Mouse (Mus musculus) limb, embryonic 10.5 days (tissue): ENCODE data around the gene Cox5a. TPM values are rescaled to one million over a fixed set of nuclear protein-coding genes. Genes with fewer than 3 reads are reported as not detected.
A peak's percentile ranks its signal among the peaks of the same experiment; 100 is the strongest.

ENCODE experiments used
- DNase-seq: peaks from one replicate; pipeline ENCODE4 v3.0.0-alpha.2; 2017; ENCODE audit warnings: low spot score
- H3K27ac ChIP-seq: fragments of 300-500 bp; sonication (generic); 2 replicates; pipeline ENCODE4 v1.5.1; 2016; ENCODE audit warnings: mild to moderate bottlenecking
- H3K27me3 ChIP-seq: fragments of 300-500 bp; sonication (generic); 2 replicates; pipeline ENCODE4 v1.6.1; 2016; ENCODE audit warnings: low read depth, mild to moderate bottlenecking; ENCODE audit not compliant: poor library complexity, severe bottlenecking
- H3K36me3 ChIP-seq: fragments of 300-500 bp; sonication (generic); 2 replicates; pipeline ENCODE4 v1.6.1; 2016; ENCODE audit warnings: mild to moderate bottlenecking, moderate library complexity
- H3K4me1 ChIP-seq: fragments of 300-500 bp; sonication (generic); 2 replicates; pipeline ENCODE4 v1.6.1; 2016
- H3K4me3 ChIP-seq: fragments of 300-500 bp; sonication (generic); 2 replicates; pipeline ENCODE4 v1.5.1; 2016; ENCODE audit warnings: mild to moderate bottlenecking, moderate library complexity
- H3K9me3 ChIP-seq: fragments of 300-500 bp; sonication (generic); replicated peaks from 2 replicates; pipeline ENCODE4 v1.6.1; 2016; ENCODE audit warnings: mild to moderate bottlenecking
- WGBS: fragments of 180-500 bp; shearing (Covaris S2); methylation state at CpG from one replicate; pipeline ENCODE4 v1.1.7; 2016; 5-methylcytosine and 5-hydroxymethylcytosine counted together
- polyA plus RNA-seq: library from polyadenylated mRNA; unstranded; fragments of >200 nt; fragmentation: Nextera tagmentation; extraction: Ambion mirVana; gene quantifications from 2 replicates; pipeline ENCODE4 v1.2.1, GENCODE M21; 2016

Gene Cox5a
- polyA plus RNA-seq, 1 experiment from 2014 or later = 635 TPM

DNA sequence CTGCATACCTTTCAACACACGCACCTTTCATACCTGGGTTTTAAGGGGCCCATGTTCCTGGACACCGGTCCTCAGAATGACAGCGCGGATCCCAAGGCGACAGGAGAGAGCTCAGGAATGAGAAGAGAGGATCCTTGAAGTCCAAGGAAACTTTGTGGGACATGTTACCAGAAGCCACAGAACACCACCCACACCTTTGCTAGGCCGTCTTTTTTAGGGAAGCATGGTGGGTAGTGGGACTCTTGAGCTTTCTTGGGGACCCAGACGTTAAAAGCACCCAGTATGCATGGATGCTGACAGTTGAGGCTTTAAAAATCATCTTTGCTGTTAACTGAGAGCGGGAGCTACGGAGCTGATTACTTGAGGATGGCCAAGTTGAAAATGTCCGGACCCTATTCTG lies 16.2 kb upstream of the Cox5a start:
- WGBS = 58% methylated on average over 10 of the region's 10 CpGs
- Histone ChIP-seq H3K4me3 (peak overlapping the region; percentile 57; the same call in 1 of the 2 replicates), H3K4me1 (peaks cover 38% of the 10 kb centered on the region), H3K27me3 (peaks cover 75% of the 10 kb centered on the region), H3K27ac (no peak overlapping the region), H3K36me3 (no peaks in the 10 kb centered on the region), H3K9me3 (no peaks in the 10 kb centered on the region)
- DNase-seq = peak; percentile 37

- Histone ChIP-seq H3K27me3 (peaks cover 67% of the 10 kb centered on the region), H3K36me3 (no peaks in the 10 kb centered on the region), H3K9me3 (no peaks in the 10 kb centered on the region), H3K27ac (no peak overlapping the region), H3K4me1 (peaks cover 38% of the 10 kb centered on the region), H3K4me3 (no peak overlapping the region)
- 10% methylated on average over 8 of the region's 8 CpGs for WGBS
- peak; percentile 39 for DNase-seq
These were observed 15.4 kb upstream of the Cox5a start for GRCm38 (mm10) chr9:57505700-57506099.

GRCm38 (mm10) chr9:57510577-57510976 lies 10.5 kb upstream of the Cox5a start:
- no peak overlapping the region for H3K4me3 ChIP-seq
- WGBS = 82% methylated on average over 2 of the region's 2 CpGs
- H3K4me1 ChIP-seq = 0 out of 2 replicates have a peak, but pooled peaks cover 4% of the 10 kb centered on the region
- H3K9me3 ChIP-seq = no peaks in the 10 kb centered on the region
- H3K27ac ChIP-seq = no peak overlapping the region
- no peak for DNase-seq
- no peaks in the 10 kb centered on the region for H3K36me3 ChIP-seq
- H3K27me3 ChIP-seq = peaks cover 18% of the 10 kb centered on the region

DNA sequence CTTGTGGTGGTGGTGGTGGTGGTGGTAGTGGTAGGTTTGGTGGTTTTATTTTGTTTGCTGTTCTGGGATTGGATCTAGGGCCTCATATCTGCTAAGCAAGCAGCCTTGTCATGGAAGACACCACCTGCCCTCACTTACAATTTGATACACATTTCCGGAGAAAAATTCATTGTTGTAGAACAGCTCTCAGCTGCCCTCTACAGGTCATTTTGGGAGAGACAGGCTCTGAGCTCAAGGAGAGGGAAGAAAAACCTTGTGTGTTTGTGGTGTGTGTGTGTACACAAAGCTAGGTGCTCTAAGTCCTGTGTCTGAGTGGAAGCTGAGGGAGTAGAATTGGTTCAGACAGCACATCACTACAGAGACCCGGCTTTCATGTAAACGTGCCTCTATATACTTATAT lies 4.0 kb upstream of the Cox5a start:
- no peak for DNase-seq
- H3K4me1 ChIP-seq = peaks cover 7% of the 10 kb centered on the region
- H3K9me3 ChIP-seq = no peaks in the 10 kb centered on the region
- 14% methylated on average over 3 of the region's 3 CpGs for WGBS
- no peak overlapping the region for H3K4me3 ChIP-seq
- H3K27me3 ChIP-seq = no peaks in the 10 kb centered on the region
- no peaks in the 10 kb centered on the region for H3K36me3 ChIP-seq
- H3K27ac ChIP-seq = no peak overlapping the region

GRCm38 (mm10) chr9:57520375-57521055 lies 559 bp upstream of the Cox5a start:
- Histone ChIP-seq H3K4me3 (peak overlapping the region; percentile 72), H3K27me3 (no peaks in the 10 kb centered on the region), H3K27ac (peak overlapping the region; percentile 93), H3K36me3 (0 out of 2 replicates have a peak, but pooled peaks cover 3% of the 10 kb centered on the region), H3K4me1 (peaks cover 16% of the 10 kb centered on the region), H3K9me3 (no peaks in the 10 kb centered on the region)
- 26% methylated on average over 16 of the region's 16 CpGs for WGBS
- DNase-seq = no peak

DNA sequence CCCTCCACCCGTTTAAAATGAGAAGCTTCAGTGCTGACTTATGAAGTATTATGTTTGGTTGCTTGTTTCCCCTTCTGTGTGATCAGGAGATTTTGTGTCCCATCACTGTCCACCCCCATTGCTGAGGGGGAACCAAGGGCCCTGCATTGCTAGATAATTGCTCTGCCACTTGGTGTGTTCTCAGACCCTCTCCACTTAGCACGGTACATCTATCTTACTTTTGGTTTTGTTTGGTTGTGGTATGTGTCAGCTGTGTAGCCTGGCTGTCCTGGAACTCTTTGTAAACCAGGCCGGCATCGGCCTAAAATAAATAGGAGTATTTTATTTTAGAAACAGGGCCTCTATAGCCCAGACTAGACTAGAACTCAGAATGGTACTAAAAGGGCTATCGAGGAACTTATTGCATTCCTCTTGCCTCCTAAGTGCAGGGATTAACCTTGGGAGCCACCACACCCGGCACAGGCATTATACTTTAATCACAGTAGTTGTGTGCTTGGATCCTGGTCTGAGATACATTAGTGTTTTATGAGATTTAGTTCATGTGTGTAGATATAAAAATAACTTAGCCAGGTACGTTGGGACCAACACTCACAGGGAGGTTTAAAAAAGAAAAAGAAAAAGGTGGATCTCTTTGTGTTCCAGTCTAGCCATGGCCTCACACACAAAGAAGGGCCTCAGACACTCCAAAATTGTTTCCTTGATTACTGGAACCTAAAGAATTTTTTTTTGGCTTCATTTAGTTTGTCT lies 1.2 kb downstream of the Cox5a start:
- Histone ChIP-seq H3K36me3 (0 out of 2 replicates have a peak, but pooled peaks cover 3% of the 10 kb centered on the region), H3K27me3 (no peaks in the 10 kb centered on the region), H3K4me3 (peak overlapping the region; percentile 72), H3K9me3 (no peaks in the 10 kb centered on the region), H3K27ac (peak overlapping the region; percentile 93), H3K4me1 (peaks cover 16% of the 10 kb centered on the region)
- WGBS = 40% methylated on average over 7 of the region's 7 CpGs
- DNase-seq = no peak

- 82% methylated on average over 4 of the region's 4 CpGs for WGBS
- peaks cover 16% of the 10 kb centered on the region for H3K4me1 ChIP-seq
- H3K27ac ChIP-seq = no peak overlapping the region
- H3K36me3 ChIP-seq = 0 out of 2 replicates have a peak, but pooled peaks cover 3% of the 10 kb centered on the region
- H3K27me3 ChIP-seq = no peaks in the 10 kb centered on the region
- no peaks in the 10 kb centered on the region for H3K9me3 ChIP-seq
- peak overlapping the region; percentile 72 for H3K4me3 ChIP-seq
- DNase-seq = no peak
These were observed 1.8 kb downstream of the Cox5a start for GRCm38 (mm10) chr9:57522861-57523246.

DNA sequence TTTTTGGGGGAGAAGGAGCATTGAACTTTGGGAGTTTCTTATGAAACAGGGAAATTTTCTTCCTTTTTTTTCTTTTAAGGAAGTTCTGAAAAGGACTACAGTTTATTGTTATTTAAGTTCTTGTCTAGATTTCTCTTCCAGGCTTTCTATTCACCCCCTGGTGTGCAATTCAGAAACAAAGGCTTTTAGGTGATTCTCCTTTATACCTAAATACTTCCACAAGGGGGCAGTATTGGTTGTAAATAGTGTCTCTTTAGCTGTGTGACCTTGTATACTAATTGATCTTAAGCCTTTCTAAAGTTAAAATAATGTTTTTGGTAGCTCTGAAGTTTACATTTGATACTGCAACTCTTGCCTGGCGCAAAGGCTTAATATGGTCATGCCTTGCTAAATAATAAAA lies 2.7 kb downstream of the Cox5a start:
- Histone ChIP-seq H3K27ac (no peak overlapping the region), H3K4me3 (no peak overlapping the region), H3K4me1 (peaks cover 16% of the 10 kb centered on the region), H3K27me3 (no peaks in the 10 kb centered on the region), H3K36me3 (0 out of 2 replicates have a peak, but pooled peaks cover 6% of the 10 kb centered on the region), H3K9me3 (no peaks in the 10 kb centered on the region)
- DNase-seq = no peak
- 94% methylated on average over 1 of the region's 1 CpGs for WGBS

DNA sequence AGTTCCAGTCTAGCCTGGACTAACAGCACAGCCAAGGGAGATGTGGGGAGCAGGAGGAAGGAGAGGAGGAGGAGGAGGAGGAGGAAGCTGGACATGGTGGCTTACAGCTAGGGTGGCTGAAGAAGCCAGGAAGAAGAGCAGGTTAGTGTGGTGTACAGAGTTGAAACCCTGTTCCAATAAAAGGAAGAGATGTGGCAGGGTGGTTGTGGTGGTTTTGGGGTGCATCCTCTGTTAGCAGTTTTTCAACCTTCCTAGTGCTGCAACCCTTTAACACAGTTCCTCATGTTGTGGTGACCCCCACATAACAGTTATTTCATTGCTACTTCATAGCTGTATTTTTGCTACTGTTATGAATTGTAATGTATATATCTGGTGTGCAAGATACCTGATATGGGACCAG lies 3.4 kb downstream of the Cox5a start:
- Histone ChIP-seq H3K36me3 (peaks cover 13% of the 10 kb centered on the region), H3K4me1 (peaks cover 16% of the 10 kb centered on the region), H3K4me3 (no peak overlapping the region), H3K9me3 (no peaks in the 10 kb centered on the region), H3K27ac (no peak overlapping the region), H3K27me3 (no peaks in the 10 kb centered on the region)
- no peak for DNase-seq

DNA sequence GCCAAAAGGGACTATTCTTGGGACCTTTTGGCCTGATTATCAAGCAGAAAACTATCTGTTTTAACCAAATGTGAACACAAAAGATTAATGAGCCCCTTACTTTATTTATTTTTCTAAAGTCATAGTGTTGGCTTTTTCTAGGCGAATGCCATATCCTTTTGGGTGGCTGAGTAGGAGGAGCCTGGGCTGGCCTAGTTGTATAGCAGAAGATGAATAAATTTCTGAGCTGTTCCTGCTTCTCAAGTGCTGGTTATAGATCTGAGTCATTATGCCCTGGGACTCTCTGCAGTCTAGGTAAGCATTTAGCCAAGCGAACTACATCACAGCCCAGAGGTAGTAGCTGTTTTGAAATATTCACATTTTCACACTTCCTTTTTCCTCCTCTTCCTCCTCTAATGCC lies 4.4 kb downstream of the Cox5a start:
- peaks cover 22% of the 10 kb centered on the region for H3K36me3 ChIP-seq

GRCm38 (mm10) chr9:57526435-57526834 lies 5.4 kb downstream of the Cox5a start:
- no peaks in the 10 kb centered on the region for H3K9me3 ChIP-seq
- peaks cover 13% of the 10 kb centered on the region for H3K4me1 ChIP-seq
- H3K27me3 ChIP-seq = no peaks in the 10 kb centered on the region
- H3K27ac ChIP-seq = no peak overlapping the region
- no peak for DNase-seq
- H3K36me3 ChIP-seq = peaks cover 29% of the 10 kb centered on the region
- no peak overlapping the region for H3K4me3 ChIP-seq

More for the DNA sequence above, 4.4 kb downstream of the Cox5a start:
- no peak overlapping the region for H3K27ac ChIP-seq
- no peaks in the 10 kb centered on the region for H3K9me3 ChIP-seq
- H3K27me3 ChIP-seq = no peaks in the 10 kb centered on the region
- H3K4me3 ChIP-seq = no peak overlapping the region
- no peak for DNase-seq
- H3K4me1 ChIP-seq = peaks cover 14% of the 10 kb centered on the region
- WGBS = 90% methylated on average over 2 of the region's 2 CpGs

- 81% methylated on average over 1 of the region's 1 CpGs for WGBS
- no peaks in the 10 kb centered on the region for H3K9me3 ChIP-seq
These were observed 10.9 kb downstream of the Cox5a start for GRCm38 (mm10) chr9:57531946-57532345.

GRCm38 (mm10) chr9:57536362-57536761 lies 15.3 kb downstream of the Cox5a start:
- no peak for DNase-seq
- H3K27ac ChIP-seq = no peak overlapping the region
- H3K36me3 ChIP-seq = peaks cover 66% of the 10 kb centered on the region
- no peaks in the 10 kb centered on the region for H3K27me3 ChIP-seq
- H3K4me3 ChIP-seq = no peak overlapping the region
- 93% methylated on average over 5 of the region's 5 CpGs for WGBS
- H3K9me3 ChIP-seq = no peaks in the 10 kb centered on the region
- peaks cover 24% of the 10 kb centered on the region for H3K4me1 ChIP-seq

More at GRCm38 (mm10) chr9:57531946-57532345, 10.9 kb downstream of the Cox5a start:
- Histone ChIP-seq H3K36me3 (peaks cover 63% of the 10 kb centered on the region), H3K4me3 (no peak overlapping the region), H3K27me3 (no peaks in the 10 kb centered on the region), H3K4me1 (peaks cover 4% of the 10 kb centered on the region), H3K27ac (no peak overlapping the region)
- no peak for DNase-seq
